Mouse (Mus musculus): Measurements from ENCODE around the gene Pitpnm2.

Pitpnm2 gene

GRCm38 (mm10) chr5:124158305-124158704 lies 91.3 kb downstream of the Pitpnm2 start:
- in situ Hi-C loops (cut with MboI, MseI), result loop anchor here (25.0 kb wide), 1 partner anchor 579 kb away; the partner anchor contains the start of gene Dnah10

GRCm38 (mm10) chr5:124155943-124156342 lies 93.6 kb downstream of the Pitpnm2 start:
- in situ Hi-C loops (cut with MboI, MseI), result loop anchor here (25.0 kb wide), 1 partner anchor 581 kb away; the partner anchor contains the start of gene Dnah10

GRCm38 (mm10) chr5:124152734-124153133 lies 96.8 kb downstream of the Pitpnm2 start:
- in situ Hi-C loops (cut with MboI, MseI), result loop anchor here (25.0 kb wide), 1 partner anchor 585 kb away; the partner anchor contains the start of gene Dnah10

- in situ Hi-C loops (cut with MboI, MseI), result loop anchor here (25.0 kb wide), 1 partner anchor 586 kb away; the partner anchor contains the start of gene Dnah10
Measured at GRCm38 (mm10) chr5:124150895-124151294, 98.7 kb downstream of the Pitpnm2 start.

GRCm38 (mm10) chr5:124149028-124149427 lies 100.5 kb downstream of the Pitpnm2 start:
- in situ Hi-C loops (cut with MboI, MseI), result no loop called here

- in situ Hi-C loops (cut with MboI, MseI), result no loop called here
Measured at GRCm38 (mm10) chr5:124138066-124138465, 111.5 kb downstream of the Pitpnm2 start.

GRCm38 (mm10) chr5:124134261-124134660 lies 115.3 kb downstream of the Pitpnm2 start:
- in situ Hi-C loops (cut with MboI, MseI), result no loop called here

- in situ Hi-C loops (cut with MboI, MseI), result no loop called here
Measured at GRCm38 (mm10) chr5:124125093-124125492, 124.5 kb downstream of the Pitpnm2 start.

GRCm38 (mm10) chr5:124122357-124122756 lies 127.2 kb downstream of the Pitpnm2 start:
- in situ Hi-C loops (cut with MboI, MseI), result no loop called here

GRCm38 (mm10) chr5:124119204-124119603 lies 130.4 kb downstream of the Pitpnm2 start:
- in situ Hi-C loops (cut with MboI, MseI), result no loop called here

GRCm38 (mm10) chr5:124115990-124116845 lies 133.3 kb downstream of the Pitpnm2 start, which contains the start of gene Arl6ip4:
Gene Arl6ip4 (plus strand): TSS chr5:124116089.
- in situ Hi-C loops (cut with MboI, MseI), result no loop called here

GRCm38 (mm10) chr5:124115531-124115930 lies 134.0 kb downstream of the Pitpnm2 start:
- in situ Hi-C loops (cut with MboI, MseI), result no loop called here

- in situ Hi-C loops (cut with MboI, MseI), result no loop called here
Measured at GRCm38 (mm10) chr5:124114276-124115025, 135.1 kb downstream of the Pitpnm2 start.

GRCm38 (mm10) chr5:124113030-124113429 lies 136.5 kb downstream of the Pitpnm2 start:
- in situ Hi-C loops (cut with MboI, MseI), result no loop called here

- in situ Hi-C loops (cut with MboI, MseI), result no loop called here
Measured at GRCm38 (mm10) chr5:124112531-124112930, 137.0 kb downstream of the Pitpnm2 start.

GRCm38 (mm10) chr5:124111742-124112497 lies 137.6 kb downstream of the Pitpnm2 start, which contains the start of gene Ogfod2:
Gene Ogfod2 (plus strand): TSS chr5:124112297.
- in situ Hi-C loops (cut with MboI, MseI), result no loop called here

- in situ Hi-C loops (cut with MboI, MseI), result no loop called here
Measured at GRCm38 (mm10) chr5:124111077-124111741, 138.4 kb downstream of the Pitpnm2 start.

- in situ Hi-C loops (cut with MboI, MseI), result no loop called here
Measured at GRCm38 (mm10) chr5:124103552-124103951, 146.0 kb downstream of the Pitpnm2 start.

GRCm38 (mm10) chr5:124103020-124103419 lies 146.5 kb downstream of the Pitpnm2 start:
- in situ Hi-C loops (cut with MboI, MseI), result no loop called here

GRCm38 (mm10) chr5:124102326-124102725 lies 147.2 kb downstream of the Pitpnm2 start:
- in situ Hi-C loops (cut with MboI, MseI), result no loop called here
